Mouse (Mus musculus): ENCODE data around the gene Atp1a4.

Gene Atp1a4

GRCm38 (mm10) chr1:172217148-172217547 lies 41.1 kb downstream of the Atp1a4 start:
- DNase-seq, result peak; percentile 89 to 91

GRCm38 (mm10) chr1:172214748-172215147 lies 43.5 kb downstream of the Atp1a4 start:
- DNase-seq, result no peak

- DNase-seq, result no peak
These were observed 44.4 kb downstream of the Atp1a4 start for GRCm38 (mm10) chr1:172213771-172214170.

- DNase-seq, result no peak
These were observed 45.4 kb downstream of the Atp1a4 start for GRCm38 (mm10) chr1:172212776-172213175.

- DNase-seq, result peak; percentile 37 to 51
These were observed 51.1 kb downstream of the Atp1a4 start for GRCm38 (mm10) chr1:172207111-172207584.

GRCm38 (mm10) chr1:172206141-172206917 lies 51.9 kb downstream of the Atp1a4 start, which contains the start of gene Pea15a:
Pea15a (minus strand) TSS chr1:172206804.
- peak; percentile 85 to 90 for DNase-seq

GRCm38 (mm10) chr1:172205741-172206087 lies 52.5 kb downstream of the Atp1a4 start:
- peak; percentile 37 to 44 for DNase-seq

- peak; percentile 66 to 67 for DNase-seq
These were observed 53.1 kb downstream of the Atp1a4 start for GRCm38 (mm10) chr1:172204814-172205740.

- peak; percentile 35 to 36 for DNase-seq
These were observed 54.0 kb downstream of the Atp1a4 start for GRCm38 (mm10) chr1:172204033-172204813.

GRCm38 (mm10) chr1:172203566-172203965 lies 54.6 kb downstream of the Atp1a4 start:
- DNase-seq, result peak in 1 of 2 experiments; percentile 36

GRCm38 (mm10) chr1:172202894-172203522 lies 55.2 kb downstream of the Atp1a4 start:
- peak; percentile 26 to 37 for DNase-seq

- DNase-seq, result peak; percentile 82 to 84
These were observed 56.0 kb downstream of the Atp1a4 start for GRCm38 (mm10) chr1:172201967-172202880.

- peak; percentile 58 to 65 for DNase-seq
These were observed 57.3 kb downstream of the Atp1a4 start for GRCm38 (mm10) chr1:172200871-172201447.

GRCm38 (mm10) chr1:172200161-172200560 lies 58.1 kb downstream of the Atp1a4 start:
- no peak for DNase-seq

GRCm38 (mm10) chr1:172198996-172199395 lies 59.2 kb downstream of the Atp1a4 start:
- DNase-seq, result no peak

- DNase-seq, result no peak
These were observed 59.9 kb downstream of the Atp1a4 start for GRCm38 (mm10) chr1:172198316-172198715.

- DNase-seq, result peak; percentile 57 to 69
These were observed 60.4 kb downstream of the Atp1a4 start for GRCm38 (mm10) chr1:172197851-172198250.

- no peak for DNase-seq
These were observed 61.1 kb downstream of the Atp1a4 start for GRCm38 (mm10) chr1:172197146-172197545.

GRCm38 (mm10) chr1:172194435-172194834 lies 63.8 kb downstream of the Atp1a4 start:
- DNase-seq, result no peak

GRCm38 (mm10) chr1:172192217-172192616 lies 66.0 kb downstream of the Atp1a4 start:
- DNase-seq, result peak in 1 of 2 experiments; percentile 25

Data from cerebellum, postnatal 36 days (tissue).